In the genomic region with DNA sequence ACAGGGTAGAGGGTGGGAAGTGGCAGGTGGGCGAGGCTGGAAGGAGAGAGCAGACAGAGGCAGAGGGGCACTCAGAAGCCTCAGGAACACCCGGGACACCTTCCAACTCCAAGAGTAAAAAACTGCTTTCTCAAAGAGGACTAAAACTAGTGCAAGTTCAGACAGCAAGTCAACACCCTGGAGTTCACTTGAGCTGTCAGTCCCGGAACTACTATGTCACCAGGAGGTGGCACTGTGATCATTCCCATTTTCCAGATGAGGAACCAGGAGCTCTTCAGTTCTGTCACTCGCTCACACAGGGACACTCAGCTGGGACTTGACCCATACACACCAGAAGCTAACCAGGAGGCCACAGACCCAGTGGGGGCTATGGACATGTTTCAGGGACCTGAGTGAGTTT, we compare ENCODE assay signal across 12 mouse cellular contexts. TPM values are rescaled to one million over a fixed set of nuclear protein-coding genes. Genes with fewer than 3 reads are reported as not detected.
DNase-seq lines count a peak whose midpoint lies in the region; ATAC-seq and TF ChIP-seq lines count a peak whose summit lies in the region.
"Had no signal": no experiment of that assay in that cellular context is flagged by ENCODE, and none has a peak within 500 bp of the region (broad histone marks: within the 10 kb centered on the region; RNA-seq: fewer than 3 reads in every experiment).

No protein-coding gene starts in this region.

- H3K4me1 ChIP-seq in lung, adult 2 months (ENCODE audit: control insufficient read depth, insufficient read depth, low read length), result no peaks in the 10 kb centered on the region
- H3K4me1 ChIP-seq in cerebellum, adult 2 months (ENCODE audit: control insufficient read depth, insufficient read depth, low read length), result peaks cover 29% of the 10 kb centered on the region
- H3K4me1 ChIP-seq in small intestine, adult 2 months (ENCODE audit: control insufficient read depth, insufficient read depth, insufficient read length, low read length), result peaks cover 4% of the 10 kb centered on the region

- no peaks in the 10 kb centered on the region for H3K36me3 ChIP-seq in small intestine, adult 2 months (ENCODE audit: control insufficient read depth, insufficient read depth, low read length)

- no peak overlapping the region for H3K4me3 ChIP-seq in lung, adult 2 months (replicated peaks; ENCODE audit: extremely low read depth, low read depth, low read length)
- no peak overlapping the region for H3K4me3 ChIP-seq in cerebellum, adult 2 months (replicated peaks; ENCODE audit: insufficient read depth, low read depth, low read length)
- H3K4me3 ChIP-seq in small intestine, adult 2 months (ENCODE audit: low read depth, low read length), result no peak overlapping the region

- no peak overlapping the region for H3K27ac ChIP-seq in cerebellum, adult 2 months (ENCODE audit: insufficient read depth, low read length)
- H3K27ac ChIP-seq in small intestine, adult 2 months (ENCODE audit: insufficient read depth, low read depth, low read length), result no peak overlapping the region

- no peak for TF ChIP-seq POLR2A in lung, adult 2 months (IDR thresholded peaks at IDR 0.05; ENCODE audit: borderline replicate concordance, extremely low read depth, low read depth, low read length)
- no peak for TF ChIP-seq POLR2A in cerebellum, adult 2 months (IDR thresholded peaks at IDR 0.05; ENCODE audit: borderline replicate concordance, insufficient read depth, low read length)
- TF ChIP-seq POLR2A in small intestine, adult 2 months (IDR thresholded peaks at IDR 0.05; ENCODE audit: low read depth, low read length), result no peak

- 62% methylated on average over 4 of the region's 4 CpGs for WGBS in lung, adult 2 months
- 51% methylated on average over 4 of the region's 4 CpGs for WGBS in cerebellum, adult 2 months
- WGBS in small intestine, adult 2 months, result 68% methylated on average over 4 of the region's 4 CpGs

- peak; percentile 71 for DNase-seq in embryo, embryonic 10 days (ENCODE audit: low spot score)
- no peak for DNase-seq in embryo, embryonic 11 days
- no peak for DNase-seq in lung, adult 2 months
- no peak for DNase-seq in lung, postnatal 25 days (ENCODE audit: low spot score)
- peak; percentile 55 for DNase-seq in cerebellum, adult 2 months
- no peak for DNase-seq in testis, postnatal 10 days (ENCODE audit: low spot score)
- DNase-seq: gastrocnemius, postnatal 25 days had no signal

- no peaks in the 10 kb centered on the region for H3K27me3 ChIP-seq in cerebellum, adult 2 months (ENCODE audit: control insufficient read depth, insufficient read depth, low read length)
- no peaks in the 10 kb centered on the region for H3K27me3 ChIP-seq in small intestine, adult 2 months (ENCODE audit: control insufficient read depth, insufficient read depth, low read length)

- 0 out of 2 replicates have a peak, but pooled peaks have one; percentile 17 for TF ChIP-seq CTCF in lung, adult 2 months (IDR thresholded peaks at IDR 0.05; ENCODE audit: insufficient read depth, low read length)
- peak; percentile 63; the same call in 1 of the 2 replicates for TF ChIP-seq CTCF in cerebellum, adult 2 months (IDR thresholded peaks at IDR 0.05; ENCODE audit: borderline replicate concordance, insufficient read depth, low read depth, low read length)
- peak; percentile 31; the same call in 1 of the 2 replicates for TF ChIP-seq CTCF in small intestine, adult 2 months (IDR thresholded peaks at IDR 0.05; ENCODE audit: extremely low read depth, insufficient read length, insufficient replicate concordance, low read depth, low read length)

- ATAC-seq in inflammation-experienced regulatory T-cells, adult 6 months, result no peak

RNA-seq across cellular contexts. Expression of gene 4930404H24Rik, which starts 6.6 kb away (rescaled TPM):
- not detected in 2 replicates for polyA plus RNA-seq in lung, adult 2 months (2012; rRNA removed)
- not detected in 2 replicates for polyA plus RNA-seq in cerebellum, adult 2 months (2012; rRNA removed)
- not detected in 2 replicates for polyA plus RNA-seq in small intestine, adult 2 months (2012; rRNA removed)
- not detected for polyA plus RNA-seq in inflammation-experienced regulatory T-cells, adult 6 months (2017; shearing (Covaris generic))
- polyA plus RNA-seq: G1E; intestine, embryonic 14.5 days; limb, embryonic 11.5 days had no signal

RNA-seq across cellular contexts. Expression of gene Nol4l, which starts 30.6 kb away (rescaled TPM):
- polyA plus RNA-seq in lung, adult 2 months (2012; rRNA removed), result 14.7 TPM in 2 replicates
- polyA plus RNA-seq in cerebellum, adult 2 months (2012; rRNA removed), result 23.1 and 24.3 TPM in 2 replicates
- polyA plus RNA-seq in small intestine, adult 2 months (2012; rRNA removed), result 23.5 and 47.5 TPM in 2 replicates
- 1 to 10 TPM; 2.4 to 3.9 (median 2.4) TPM for polyA plus RNA-seq in inflammation-experienced regulatory T-cells, adult 6 months (2017; shearing (Covaris generic))

Comparison
In these comparisons a context has a peak if more than half of its experiments do, and no peak if none do; other contexts are left out.
1. DNase-seq: peak in embryo, embryonic 10 days (single experiment) and cerebellum, adult 2 months (2 of 2); none in embryo, embryonic 11 days (single experiment), lung, adult 2 months (single experiment), lung, postnatal 25 days (single experiment) and testis, postnatal 10 days (single experiment).
2. Peak in every context shown above with its lines, with median percentiles within 50 percentile points of each other: CTCF ChIP-seq.